Mouse (Mus musculus) CH12F3 (cell line): ENCODE measurements around the gene Treml1.

ENCODE experiments used
- in situ Hi-C: fragments of 300-500 bp; cut with MboI; formaldehyde crosslinking; loops from 2 replicates; pipeline ENCODE4 v1.14.3; 2020; ENCODE audit warnings: low sequenced_read_pairs

Gene Treml1

DNA sequence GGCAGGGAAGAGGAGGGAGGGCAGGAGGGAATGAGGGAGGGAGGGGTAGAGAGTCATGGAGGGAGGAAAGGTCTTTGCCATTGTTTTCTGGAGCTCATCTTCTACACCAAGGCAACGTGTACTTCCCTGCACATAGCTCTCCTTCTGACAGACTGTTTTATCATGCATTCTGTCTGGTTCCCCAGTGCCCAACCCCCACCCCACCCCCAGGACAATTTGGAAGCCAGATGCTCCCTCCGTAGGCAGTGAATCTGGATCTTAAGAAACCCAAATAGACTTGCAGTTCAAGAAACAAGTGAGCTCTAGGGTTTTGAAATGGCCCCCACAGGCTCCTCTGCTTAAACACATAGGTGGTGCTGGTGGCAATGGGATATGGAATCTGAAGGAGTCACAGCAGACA, 1.8 kb upstream of the Treml1 start:
- in situ Hi-C loops: no loop called here

DNA sequence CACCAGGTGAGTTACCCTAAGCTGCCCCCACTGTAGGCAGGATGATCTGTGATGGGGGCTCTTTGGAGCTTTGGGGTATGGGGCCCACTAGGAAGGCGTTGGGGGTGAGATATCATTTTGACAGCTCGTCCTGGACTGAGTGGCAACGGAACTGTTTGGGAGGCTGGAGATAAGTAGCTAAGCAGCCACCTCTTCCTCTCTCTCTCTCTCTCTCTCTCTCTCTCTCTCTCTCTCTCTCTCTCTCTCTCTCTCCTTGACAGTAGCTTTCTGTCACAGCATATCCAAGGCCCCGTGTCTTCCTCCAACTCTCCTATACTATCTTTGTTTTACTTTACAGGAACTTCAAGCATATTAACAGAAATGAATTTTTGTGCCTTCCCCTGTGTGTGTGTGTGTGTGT, 746 bp downstream of the Treml1 start:
- in situ Hi-C loops: no loop called here

- in situ Hi-C loops: no loop called here
Measured at GRCm38 (mm10) chr17:48362346-48362745, 2.6 kb downstream of the Treml1 start.

DNA sequence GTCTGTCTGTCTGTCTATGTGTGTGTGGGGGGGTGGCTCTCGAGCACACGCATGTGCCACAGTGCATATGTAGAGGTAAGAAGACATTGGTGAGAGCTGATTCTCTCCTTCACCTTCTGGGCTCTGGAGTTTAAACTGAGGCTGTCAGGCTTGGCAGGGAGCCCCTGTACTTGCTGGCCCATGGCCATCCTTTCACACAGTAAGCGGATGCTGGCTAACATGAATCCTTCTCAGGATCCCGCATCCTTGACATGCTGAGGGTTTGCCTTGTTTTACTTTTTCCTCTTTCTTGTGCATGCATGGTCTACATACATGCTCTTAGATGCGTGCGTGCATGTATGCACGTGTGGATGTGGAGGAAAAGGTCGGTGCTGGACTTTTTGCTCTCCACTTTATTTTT, 3.2 kb downstream of the Treml1 start:
- in situ Hi-C loops: no loop called here

GRCm38 (mm10) chr17:48363421-48363965, 3.8 kb downstream of the Treml1 start:
- in situ Hi-C loops: no loop called here

DNA sequence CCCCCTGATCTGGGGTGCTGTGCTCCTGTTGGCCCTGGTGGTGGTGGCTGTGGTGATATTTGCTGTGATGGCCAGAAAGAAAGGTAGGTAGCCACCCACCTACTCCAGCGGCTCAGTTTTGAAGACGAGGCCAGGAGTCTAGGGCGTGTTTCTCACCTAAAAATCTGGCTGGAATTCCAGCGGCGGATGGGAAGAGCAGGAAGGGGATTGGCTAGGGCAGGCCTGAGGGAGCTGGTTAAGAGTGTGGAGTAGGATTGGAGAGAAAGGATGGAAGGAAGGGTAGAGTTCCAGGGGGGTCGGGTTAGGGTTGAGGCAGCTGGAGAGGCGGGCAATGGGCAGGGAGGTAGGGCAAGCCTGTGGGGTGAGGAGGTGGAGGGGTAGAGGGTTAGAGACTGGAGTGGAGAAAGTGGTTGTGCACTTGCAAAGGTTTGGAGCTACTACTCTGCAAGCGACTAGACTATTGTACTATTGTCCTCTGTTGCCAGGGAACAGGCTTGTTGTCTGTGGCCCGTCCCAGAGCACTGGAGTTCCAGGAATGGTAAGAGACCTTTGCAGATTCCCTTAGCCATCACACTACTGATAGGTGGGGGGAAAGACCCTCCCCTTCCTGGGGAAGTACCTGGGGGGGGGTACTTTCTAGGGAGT, 5.9 kb downstream of the Treml1 start:
- in situ Hi-C loops: no loop called here

- in situ Hi-C loops: no loop called here
Measured at GRCm38 (mm10) chr17:48366806-48367205, 7.1 kb downstream of the Treml1 start.

- in situ Hi-C loops: no loop called here
Measured at GRCm38 (mm10) chr17:48371621-48372020, 11.9 kb downstream of the Treml1 start.

DNA sequence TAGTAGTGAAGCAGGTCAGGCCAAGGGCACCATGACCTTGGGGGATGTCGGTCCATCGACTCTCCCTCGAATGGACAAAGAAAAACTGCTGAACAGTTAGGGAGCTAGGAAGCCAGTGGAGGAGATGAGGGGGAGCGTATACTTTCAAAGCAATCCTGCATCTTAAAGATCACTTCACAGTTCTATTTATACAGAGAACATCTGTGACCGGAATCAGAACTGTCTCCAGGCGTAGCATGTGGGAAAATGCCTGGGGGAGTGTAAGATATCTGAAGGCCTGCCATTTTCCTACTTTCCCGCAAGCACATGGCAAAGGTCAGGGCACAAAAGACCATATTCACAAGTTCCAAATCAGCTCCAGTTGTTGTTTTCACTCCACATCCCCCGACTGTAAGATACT, 13.3 kb downstream of the Treml1 start:
- in situ Hi-C loops: no loop called here

DNA sequence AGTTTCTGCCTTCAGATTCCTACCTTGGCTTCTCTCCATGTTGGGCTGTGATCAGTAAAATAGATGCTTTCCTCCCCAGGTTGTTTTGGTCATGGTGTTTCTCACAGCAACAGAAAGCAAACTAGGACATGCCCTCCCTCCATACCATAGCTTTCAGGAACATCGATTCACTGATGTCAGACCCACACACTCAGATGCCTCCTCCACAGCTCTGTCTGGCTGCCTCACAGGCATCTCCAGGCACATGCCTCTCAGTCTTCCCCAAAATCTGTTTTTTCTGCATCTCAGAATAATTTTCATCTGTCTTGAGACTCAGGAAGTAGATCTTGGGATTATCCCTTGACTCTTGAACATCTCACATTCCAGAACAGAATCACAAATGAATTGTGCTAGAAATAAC, 16.4 kb downstream of the Treml1 start:
- in situ Hi-C loops: no loop called here

DNA sequence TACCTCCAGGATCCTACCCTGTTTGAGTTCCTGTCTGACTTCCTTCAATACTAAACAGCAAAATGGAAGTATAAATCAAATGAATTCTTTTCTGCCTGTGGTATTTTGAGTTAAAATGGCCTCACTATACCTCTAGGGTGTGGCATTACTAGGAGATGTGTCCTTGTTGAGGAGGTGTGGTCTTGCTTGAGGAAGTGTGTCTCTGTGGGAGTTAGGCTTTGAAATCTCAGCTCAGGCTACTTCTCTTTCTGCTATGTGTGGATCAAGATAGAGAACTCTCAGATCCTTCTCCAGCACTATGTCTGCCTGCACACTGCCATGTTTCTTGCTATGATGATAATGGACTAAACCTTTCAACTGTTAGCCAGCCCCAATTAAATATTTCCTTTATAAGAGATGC, 19.3 kb downstream of the Treml1 start:
- in situ Hi-C loops: no loop called here

DNA sequence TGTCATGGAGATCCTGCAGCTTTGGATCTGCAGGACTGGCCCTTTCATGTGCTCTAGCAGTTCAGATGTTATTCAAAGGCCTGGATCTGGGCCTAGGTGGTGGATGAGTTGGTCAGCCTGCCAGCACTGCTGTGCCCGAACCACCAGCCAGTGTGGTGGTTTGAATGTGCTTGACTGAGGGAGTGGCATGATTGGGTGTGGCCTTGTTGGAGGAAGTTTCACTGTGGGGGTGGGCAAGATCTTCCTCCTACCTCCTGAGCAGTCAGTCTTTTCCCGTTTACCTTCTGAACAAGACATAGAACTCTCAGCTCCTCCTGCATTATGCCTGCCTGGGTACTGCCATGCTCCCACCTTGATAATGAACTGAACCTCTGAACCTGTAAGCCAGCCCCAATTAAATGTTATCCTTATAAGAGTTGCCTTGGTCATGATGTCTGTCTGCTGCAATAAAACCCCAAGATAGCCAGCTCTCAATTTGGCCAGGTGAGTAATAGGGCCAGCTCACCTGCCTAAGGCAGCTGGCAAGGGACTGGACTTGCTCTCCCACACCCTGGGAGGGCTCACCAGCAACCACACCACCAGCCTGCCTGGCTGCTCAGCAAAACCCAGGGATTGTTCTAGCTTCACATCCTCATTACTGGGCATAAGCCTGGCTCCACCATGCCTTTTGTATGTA, 26.2 kb downstream of the Treml1 start:
- in situ Hi-C loops: no loop called here

DNA sequence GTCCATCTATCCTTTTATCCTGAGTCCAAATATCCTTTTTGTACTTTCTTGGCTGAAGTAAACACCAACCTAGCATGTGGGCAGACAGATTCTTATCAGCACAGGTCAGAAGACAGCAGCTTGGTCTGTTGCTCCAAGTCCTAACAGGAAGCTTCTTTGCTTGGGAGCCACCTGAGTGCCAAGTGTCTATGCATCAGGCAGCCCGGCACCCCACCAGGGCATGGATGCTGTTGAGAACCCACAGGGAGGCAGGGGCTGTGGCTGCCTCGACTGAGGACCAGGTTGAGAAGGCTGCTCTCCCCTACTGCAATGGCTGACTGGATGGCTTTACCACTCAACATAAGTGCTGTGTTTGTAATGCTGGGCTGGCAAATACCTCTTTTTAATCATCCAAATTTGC, 28.9 kb downstream of the Treml1 start:
- in situ Hi-C loops: no loop called here

DNA sequence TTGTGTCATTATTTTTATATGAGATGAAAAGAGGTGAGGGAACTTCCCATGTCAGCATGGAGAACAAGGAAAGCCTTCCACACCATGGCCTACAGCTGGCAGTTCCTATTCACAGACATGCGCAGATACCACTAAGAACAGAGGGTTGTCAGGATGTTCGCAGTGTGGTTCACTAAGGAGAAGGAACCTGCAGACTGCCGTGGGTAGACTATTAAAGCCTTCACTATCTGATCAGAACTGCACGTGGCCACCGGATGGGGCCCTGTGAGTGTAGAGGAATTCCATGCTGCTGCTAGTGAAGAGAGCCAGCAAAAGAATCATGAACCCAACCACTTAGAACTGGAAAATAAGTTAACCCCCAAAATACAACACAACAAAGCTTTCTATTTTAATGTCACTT, 29.7 kb downstream of the Treml1 start:
- in situ Hi-C loops: no loop called here

DNA sequence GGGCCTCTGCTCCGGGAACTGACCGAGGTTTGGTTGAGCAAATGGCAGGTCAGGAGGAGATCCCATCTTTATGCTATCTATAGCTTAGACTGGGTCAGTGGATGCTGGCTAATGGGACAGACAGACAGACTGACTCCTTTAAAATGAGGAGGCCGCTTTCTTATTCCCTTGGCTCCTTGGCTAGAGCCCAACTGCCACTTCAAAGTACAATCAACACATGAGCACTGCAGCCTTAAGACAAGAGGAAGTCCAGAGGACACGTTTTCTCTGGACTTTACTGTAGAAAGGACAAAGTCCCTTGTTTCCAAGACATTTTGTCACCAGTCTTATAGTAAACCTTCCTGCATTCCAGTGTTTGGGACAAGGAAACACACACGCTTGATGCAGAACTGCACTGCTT, 31.7 kb downstream of the Treml1 start:
- in situ Hi-C loops: no loop called here

GRCm38 (mm10) chr17:48392616-48393015, 32.9 kb downstream of the Treml1 start:
- in situ Hi-C loops: no loop called here

- in situ Hi-C loops: no loop called here
Measured at GRCm38 (mm10) chr17:48401710-48402109, 42.0 kb downstream of the Treml1 start.

- in situ Hi-C loops: no loop called here
Measured at GRCm38 (mm10) chr17:48402751-48403150, 43.0 kb downstream of the Treml1 start.

DNA sequence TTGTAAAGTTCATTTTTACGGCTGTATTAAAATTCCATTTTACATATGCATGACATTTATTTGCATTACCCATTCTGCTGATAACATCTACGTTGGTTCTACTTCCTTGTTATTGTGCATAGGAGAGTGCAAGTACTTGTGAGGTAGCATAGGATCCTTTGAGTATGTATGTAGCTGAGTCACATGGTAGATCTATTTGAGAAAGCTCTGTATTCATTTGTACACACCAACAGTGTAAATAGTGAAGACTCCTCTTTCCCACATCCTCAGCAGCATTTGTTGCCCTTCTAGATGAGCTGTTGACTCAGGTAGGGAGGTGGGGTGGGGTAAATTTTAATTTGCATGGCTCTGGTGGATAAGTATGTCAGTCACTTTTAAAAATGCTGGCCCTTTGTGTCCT, 44.1 kb downstream of the Treml1 start:
- in situ Hi-C loops: no loop called here

DNA sequence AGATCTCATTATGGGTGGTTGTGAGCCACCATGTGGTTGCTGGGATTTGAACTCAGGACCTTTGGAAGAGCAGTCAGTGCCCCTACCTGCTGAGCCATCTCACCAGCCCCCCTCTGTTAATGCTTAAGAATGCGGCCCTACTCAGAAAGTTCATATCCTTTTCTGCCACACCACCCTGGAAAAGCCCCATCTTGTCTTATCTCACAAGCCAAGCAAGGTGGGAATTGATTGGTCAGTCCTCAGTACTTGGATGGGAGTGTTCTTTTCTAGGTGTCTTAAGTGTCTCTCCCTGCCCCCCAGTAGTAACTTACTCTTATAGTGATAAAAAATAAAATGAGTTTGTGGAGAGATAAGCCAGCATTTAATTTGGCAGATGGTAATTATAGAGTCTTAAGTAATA, 45.0 kb downstream of the Treml1 start:
- in situ Hi-C loops: no loop called here

- in situ Hi-C loops: no loop called here
Measured at GRCm38 (mm10) chr17:48407154-48407553, 47.4 kb downstream of the Treml1 start.

GRCm38 (mm10) chr17:48407910-48408525, 48.3 kb downstream of the Treml1 start:
- in situ Hi-C loops: no loop called here
